Mouse (Mus musculus) spleen, adult 18-20 months (tissue): ENCODE data around the gene Cd300ld.
"Not testable (repeated sequence)": the region's sequence is repeated elsewhere in the genome, so short reads cannot be mapped to it uniquely, and the experiment has no call there.

Experiments
- DNase-seq, 2 experiments: peaks; one replicate each; pipeline ENCODE4 v3.0.0; 2022; ENCODE audit warnings: mixed read lengths in 2 of 2

Cd300ld gene

DNA sequence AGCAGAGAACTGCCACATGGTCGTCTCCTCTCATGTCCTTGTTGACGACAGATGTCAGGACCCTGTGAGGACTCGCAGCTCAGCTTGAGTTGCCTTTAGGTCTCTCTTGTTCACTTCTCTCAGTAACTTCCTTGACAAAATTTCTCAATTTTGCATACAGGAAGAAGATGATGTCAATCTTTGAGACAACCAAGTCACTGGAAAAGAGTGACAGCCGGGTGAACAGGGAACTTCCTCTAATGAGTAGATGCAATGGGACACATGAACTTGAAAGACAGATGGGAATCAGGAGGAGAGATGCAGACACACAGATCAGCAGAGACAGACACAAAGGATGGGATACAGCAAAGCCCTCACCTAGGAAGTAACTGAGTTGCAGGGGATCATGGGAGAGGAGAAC lies at the start of gene Cd300ld:
Gene Cd300ld (minus strand): TSS at position 130 of the 400 bp plus-strand sequence.
- DNase-seq: no peak

DNA sequence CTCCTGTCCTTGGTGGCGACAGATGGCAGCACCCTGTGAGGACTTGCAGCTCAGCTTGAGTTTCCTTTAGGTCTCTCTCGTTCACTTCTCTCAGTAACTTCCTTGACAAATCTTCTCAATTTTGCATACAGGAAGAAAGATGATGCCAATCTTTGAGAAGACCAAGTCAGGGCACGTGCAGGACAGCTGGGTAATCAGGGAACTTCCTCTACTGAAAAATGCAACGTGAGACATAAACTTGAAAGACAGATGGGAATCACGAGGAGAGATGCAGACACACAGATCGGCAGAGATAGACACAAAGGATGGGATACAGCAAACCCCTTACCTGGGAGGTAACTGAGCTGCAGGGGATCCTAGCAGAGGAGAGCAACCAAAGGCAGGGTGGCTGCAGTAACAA lies 47.9 kb upstream of the Cd300ld start, which contains the start of gene Cd300ld5:
Gene Cd300ld5 (minus strand): TSS at position 101 of the 400 bp plus-strand sequence.
- DNase-seq: not testable (repeated sequence)

DNA sequence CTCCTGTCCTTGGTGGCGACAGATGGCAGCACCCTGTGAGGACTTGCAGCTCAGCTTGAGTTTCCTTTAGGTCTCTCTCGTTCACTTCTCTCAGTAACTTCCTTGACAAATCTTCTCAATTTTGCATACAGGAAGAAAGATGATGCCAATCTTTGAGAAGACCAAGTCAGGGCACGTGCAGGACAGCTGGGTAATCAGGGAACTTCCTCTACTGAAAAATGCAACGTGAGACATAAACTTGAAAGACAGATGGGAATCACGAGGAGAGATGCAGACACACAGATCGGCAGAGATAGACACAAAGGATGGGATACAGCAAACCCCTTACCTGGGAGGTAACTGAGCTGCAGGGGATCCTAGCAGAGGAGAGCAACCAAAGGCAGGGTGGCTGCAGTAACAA lies 37.2 kb upstream of the Cd300ld start, which contains the start of gene Cd300ld4:
Gene Cd300ld4 (minus strand): TSS at position 101 of the 400 bp plus-strand sequence.
- DNase-seq: not testable (repeated sequence)

- not testable (repeated sequence) for DNase-seq
These were observed 26.4 kb upstream of the Cd300ld start, which contains the start of gene Cd300ld2 for GRCm38 (mm10) chr11:115016093-115016492. Cd300ld2 (minus strand) TSS chr11:115016193.

DNA sequence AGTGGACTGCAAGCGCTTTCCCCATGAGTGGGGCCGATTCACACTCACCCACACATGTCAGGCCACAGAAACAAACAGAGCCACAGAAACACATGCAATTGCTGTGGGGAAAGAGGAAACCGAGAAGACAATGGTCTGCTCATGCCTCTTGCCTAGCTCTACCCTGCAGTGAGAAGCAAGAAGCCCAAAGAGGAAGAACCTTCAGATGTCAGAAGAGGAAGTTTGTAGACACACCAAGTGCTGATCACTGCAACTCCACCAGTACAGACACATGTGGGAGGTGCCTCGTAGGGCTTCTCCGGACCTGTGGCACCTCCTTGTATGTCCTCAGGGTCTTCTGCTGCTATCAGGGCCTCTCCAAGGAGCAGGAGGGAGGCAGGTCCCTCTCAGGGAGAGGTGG lies 14.3 kb upstream of the Cd300ld start:
- DNase-seq: peak in 1 of 2 experiments; percentile 7

DNA sequence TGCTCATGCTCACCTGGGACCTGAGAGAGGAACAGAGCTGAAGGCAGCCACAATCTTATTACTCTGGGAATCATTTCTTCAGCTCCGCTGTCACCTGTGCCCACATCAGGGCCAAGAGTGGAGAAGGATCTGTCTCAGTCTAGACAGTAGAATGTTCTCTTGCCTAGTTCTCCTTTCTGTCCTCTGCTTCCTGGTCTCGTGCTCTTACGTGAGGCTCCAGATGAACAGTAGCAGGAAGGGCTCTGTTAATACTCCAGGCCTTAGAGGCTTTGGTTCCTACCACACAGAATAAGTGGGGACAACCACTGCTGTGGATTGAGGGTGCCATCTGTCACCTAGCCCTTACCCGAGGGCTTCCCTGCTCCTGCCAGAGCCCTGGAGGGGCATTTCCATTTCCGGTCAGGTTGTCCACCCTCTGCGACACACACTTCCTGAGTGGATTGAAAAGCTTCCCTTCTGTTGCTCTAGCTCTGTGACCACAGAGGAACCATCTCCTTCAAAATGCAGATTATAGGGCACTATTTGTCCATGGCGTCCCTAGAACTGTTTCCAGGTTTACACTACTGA lies 11.8 kb upstream of the Cd300ld start, which contains the start of gene Cd300c2:
Gene Cd300c2 (minus strand): TSS at position 407 of the 567 bp plus-strand sequence.
- no peak for DNase-seq

DNA sequence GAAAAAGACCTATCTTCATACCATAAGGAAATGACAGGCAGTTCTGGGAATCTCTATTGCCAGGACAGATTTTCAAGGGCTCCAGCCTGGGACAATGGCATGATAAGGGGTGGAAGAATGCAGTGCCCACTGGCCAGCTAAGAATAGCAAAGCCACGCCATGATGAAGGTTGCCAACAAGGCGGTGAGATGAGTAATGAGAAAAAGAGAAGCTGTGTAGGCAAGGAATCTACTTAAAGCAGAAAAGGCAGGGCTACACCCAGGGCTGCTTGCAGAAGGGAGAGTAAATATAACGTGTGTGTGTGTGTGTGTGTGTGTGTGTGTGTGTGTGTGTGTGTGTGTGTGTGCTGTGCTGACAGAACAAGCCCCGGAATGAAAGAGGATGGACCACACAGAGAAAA lies 7.9 kb downstream of the Cd300ld start:
- no peak for DNase-seq

DNA sequence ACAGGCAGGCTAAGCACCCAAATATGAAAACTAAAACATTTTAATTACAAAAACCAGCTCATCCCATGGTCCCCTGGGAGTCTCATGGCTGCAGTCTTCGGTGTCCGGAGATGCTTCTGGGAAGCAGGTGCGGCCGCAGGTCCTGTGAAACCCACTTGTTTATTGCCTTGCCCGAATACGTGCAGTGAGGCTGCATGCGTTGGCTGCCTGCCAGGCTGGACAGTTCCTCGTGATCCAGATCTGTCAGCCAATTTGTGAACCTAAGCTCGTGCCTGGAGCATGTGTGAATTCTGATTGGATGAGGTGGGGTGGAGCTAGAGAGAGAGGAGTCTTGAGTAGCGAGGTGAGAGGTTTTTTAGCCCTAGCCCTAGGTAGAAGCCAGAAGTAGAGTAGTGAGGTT lies 17.0 kb downstream of the Cd300ld start:
- no peak for DNase-seq

- no peak for DNase-seq
These were observed 20.9 kb downstream of the Cd300ld start, which contains the start of gene Cd300c for GRCm38 (mm10) chr11:114968752-114969207. Cd300c (minus strand) TSS chr11:114969157.

GRCm38 (mm10) chr11:114965182-114965828 lies 24.4 kb downstream of the Cd300ld start:
- no peak for DNase-seq

- no peak for DNase-seq
These were observed 29.4 kb downstream of the Cd300ld start for GRCm38 (mm10) chr11:114960369-114960768.

DNA sequence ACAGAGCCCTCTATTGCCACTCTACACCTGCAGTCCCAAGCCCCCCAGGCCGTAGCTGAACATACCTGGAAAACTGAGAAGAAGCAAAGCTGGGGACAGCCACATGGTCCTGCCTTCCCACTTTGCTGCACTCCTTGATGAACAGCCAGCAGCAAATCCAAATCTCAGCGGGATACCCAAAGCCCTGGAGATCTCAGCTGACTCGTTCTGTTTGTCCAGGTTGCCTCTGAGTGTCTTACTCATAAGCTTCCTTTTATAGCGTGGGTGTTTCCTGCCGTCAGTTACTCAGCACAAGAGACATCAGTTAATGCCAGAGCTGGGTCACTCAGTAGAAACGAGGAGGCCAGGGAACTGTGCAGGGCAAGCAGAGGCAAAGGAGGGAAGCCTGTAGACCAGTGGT lies 55.6 kb downstream of the Cd300ld start, which contains the start of gene Cd300lb:
Gene Cd300lb (minus strand): TSS at position 243 of the 400 bp plus-strand sequence.
- no peak for DNase-seq

DNA sequence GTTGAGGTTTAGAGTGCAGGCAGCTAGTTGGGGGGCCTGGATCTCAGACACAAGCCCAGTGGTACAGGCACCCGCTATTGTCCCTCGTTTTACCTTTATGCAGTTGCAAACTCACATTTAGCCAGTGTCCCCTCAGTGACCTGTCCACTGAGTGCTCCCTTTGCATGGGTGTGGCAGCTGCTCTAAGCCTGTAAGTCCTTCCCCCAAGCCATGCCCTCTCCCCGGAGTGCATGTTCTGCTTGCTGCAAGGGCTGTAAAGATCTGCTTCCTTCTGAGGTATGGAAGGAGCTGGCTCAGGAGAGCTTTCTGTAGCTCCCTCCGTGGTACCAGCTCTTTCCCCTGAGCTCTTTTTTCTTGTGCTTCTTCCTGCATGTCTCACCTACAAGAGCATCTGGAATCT lies 56.1 kb downstream of the Cd300ld start:
- no peak for DNase-seq
